ENCODE assay signal across 8 mouse cellular contexts in the genomic region with DNA sequence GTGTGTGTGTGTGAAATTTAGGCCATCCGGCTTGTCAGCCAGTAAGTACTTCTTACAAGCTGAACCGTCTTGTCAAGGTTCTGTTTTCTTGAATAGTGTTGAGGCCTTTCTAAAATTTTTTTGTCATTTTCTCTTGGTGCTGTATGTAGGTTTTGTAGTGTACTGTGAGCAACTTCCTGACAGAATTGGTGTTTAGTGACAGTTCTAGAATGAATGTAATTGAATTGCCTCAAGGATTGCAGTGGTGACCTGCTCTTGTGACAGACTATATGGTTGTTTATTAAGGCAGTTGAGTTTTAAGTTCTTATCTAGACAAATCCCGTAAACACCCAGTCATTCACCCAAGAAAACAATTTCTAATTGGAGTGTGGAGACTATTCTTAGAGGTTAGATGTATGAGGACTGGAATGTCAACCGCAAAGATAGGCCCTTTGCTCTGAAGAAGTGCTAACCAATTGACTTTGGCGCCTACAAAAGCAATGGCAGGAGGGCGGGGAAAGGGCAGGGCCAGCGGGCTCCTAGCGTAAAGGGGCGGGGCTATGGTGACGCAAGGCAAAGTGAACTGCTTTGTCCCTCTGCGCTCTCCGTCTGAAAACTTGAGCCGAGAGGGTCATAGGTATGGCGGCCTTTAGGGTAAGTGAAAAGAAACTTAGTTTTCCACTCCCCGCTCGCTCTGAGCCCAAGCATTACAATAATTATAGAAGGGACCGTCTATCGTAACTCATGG. TPM values are rescaled to one million over a fixed set of nuclear protein-coding genes. Genes with fewer than 3 reads are reported as not detected.
A peak's percentile ranks its signal among the peaks of the same experiment; 100 is the strongest.
DNase-seq lines count a peak whose midpoint lies in the region; ATAC-seq and TF ChIP-seq lines count a peak whose summit lies in the region.

A gene (plus strand): TSS at position 531 of the 727 bp plus-strand sequence.

- peak within 1 kb of the TSS; percentile 96 for H3K9ac ChIP-seq in MEL (ENCODE audit: control insufficient read depth, low read depth, low read length, poor library complexity, severe bottlenecking)
- H3K9ac ChIP-seq in forebrain, postnatal 0 days = peak within 1 kb of the TSS; percentile 48
- peak within 1 kb of the TSS; percentile 54 for H3K9ac ChIP-seq in lung, embryonic 15.5 days

- peak within 1 kb of the TSS; percentile 87 to 95 for H3K4me3 ChIP-seq in MEL (ENCODE audit: control insufficient read depth in 1 of 2, insufficient read depth in 1 of 2, low read depth in 2 of 2, low read length in 2 of 2)
- H3K4me3 ChIP-seq in cerebellum, adult 2 months (replicated peaks; ENCODE audit: insufficient read depth, low read depth, low read length) = peak within 1 kb of the TSS; percentile 96
- H3K4me3 ChIP-seq in forebrain, postnatal 0 days (ENCODE audit: low read depth, low read length) = peak within 1 kb of the TSS; percentile 55
- peak within 1 kb of the TSS; percentile 58 for H3K4me3 ChIP-seq in lung, embryonic 15.5 days

- TF ChIP-seq POLR2A in MEL (IDR thresholded peaks at IDR 0.05; ENCODE audit: control insufficient read depth in 1 of 2, insufficient read depth in 1 of 2, low read depth in 1 of 2, low read length in 2 of 2, poor library complexity in 1 of 2) = peak; percentile 29 to 79; a peak in 2 of 4 replicates
- no peak for TF ChIP-seq POLR2A in cerebellum, adult 2 months (IDR thresholded peaks at IDR 0.05; ENCODE audit: borderline replicate concordance, insufficient read depth, low read length)

- no peaks in the 10 kb centered on the region for H3K27me3 ChIP-seq in MEL (ENCODE audit: control insufficient read depth in 1 of 2, insufficient read depth in 2 of 2, low read length in 2 of 2)
- no peaks in the 10 kb centered on the region for H3K27me3 ChIP-seq in cerebellum, adult 2 months (ENCODE audit: control insufficient read depth, insufficient read depth, low read length)
- H3K27me3 ChIP-seq in forebrain, postnatal 0 days (ENCODE audit: insufficient read depth, low read length) = no peaks in the 10 kb centered on the region
- H3K27me3 ChIP-seq in lung, embryonic 15.5 days = no peaks in the 10 kb centered on the region

- H3K27ac ChIP-seq in MEL (ENCODE audit: control insufficient read depth, low read depth, low read length) = peak within 1 kb of the TSS; percentile 72
- no peak within 1 kb of the TSS for H3K27ac ChIP-seq in cerebellum, adult 2 months (ENCODE audit: insufficient read depth, low read length)
- no peak within 1 kb of the TSS for H3K27ac ChIP-seq in forebrain, postnatal 0 days (ENCODE audit: low read depth, low read length)
- H3K27ac ChIP-seq in lung, embryonic 15.5 days = 0 out of 2 replicates have a peak within 1 kb of the TSS, but pooled peaks have one; percentile 50

- TF ChIP-seq RAD21 in MEL (IDR thresholded peaks at IDR 0.05; ENCODE audit: low read depth, low read length) = no peak; the same call in 1 of the 2 replicates

- peaks cover 0 to 4% of the 10 kb centered on the region in 2 experiments; a peak in 2 of 4 replicates for H3K4me1 ChIP-seq in MEL (ENCODE audit: control insufficient read depth in 1 of 2, insufficient read depth in 2 of 2, low read length in 2 of 2)
- H3K4me1 ChIP-seq in cerebellum, adult 2 months (ENCODE audit: control insufficient read depth, insufficient read depth, low read length) = no peaks in the 10 kb centered on the region
- no peaks in the 10 kb centered on the region for H3K4me1 ChIP-seq in forebrain, postnatal 0 days (ENCODE audit: insufficient read depth)
- no peaks in the 10 kb centered on the region for H3K4me1 ChIP-seq in lung, embryonic 15.5 days

- peaks cover 0 to 13% of the 10 kb centered on the region in 2 experiments; a peak in 2 of 4 replicates for H3K36me3 ChIP-seq in MEL (ENCODE audit: control insufficient read depth in 1 of 2, insufficient read depth in 2 of 2, low read length in 2 of 2)
- no peaks in the 10 kb centered on the region for H3K36me3 ChIP-seq in forebrain, postnatal 0 days (ENCODE audit: insufficient read depth)
- H3K36me3 ChIP-seq in lung, embryonic 15.5 days = no peaks in the 10 kb centered on the region

- ATAC-seq in forebrain, postnatal 0 days = peak; percentile 98
- ATAC-seq in lung, embryonic 15.5 days (ENCODE audit: borderline replicate concordance, extremely low read depth, low FRiP score, low TSS enrichment) = peak; percentile 97

- peak in 1 of 2 experiments; percentile 12; a peak in 1 of 4 replicates for TF ChIP-seq EP300 in MEL (IDR thresholded peaks at IDR 0.05; ENCODE audit: low read depth in 1 of 2, low read length in 2 of 2)

- DNase-seq in MEL (ENCODE audit: low read depth, low spot score) = peak; percentile 98
- DNase-seq in cerebellum, adult 2 months = peak; percentile 79 to 81
- peak; percentile 81 for DNase-seq in forebrain, postnatal 0 days
- peak; percentile 91 for DNase-seq in heart, postnatal 4 days
- DNase-seq in layer of hippocampus, adult 8-10 months (ENCODE audit: low spot score in 2 of 2) = peak; percentile 54 to 74
- DNase-seq in ovary, adult 18-20 months (ENCODE audit: low spot score) = peak; percentile 75
- peak; percentile 84 for DNase-seq in thymus, postnatal 0 days (ENCODE audit: low spot score)

- peak within 1 kb of the TSS; percentile 48 for H3K4me2 ChIP-seq in forebrain, postnatal 0 days (ENCODE audit: low read depth)
- H3K4me2 ChIP-seq in lung, embryonic 15.5 days = peak within 1 kb of the TSS; percentile 49

- no peak for TF ChIP-seq CTCF in MEL (IDR thresholded peaks at IDR 0.05 in 2 of 3, conservative IDR thresholded peaks at IDR 0.05 in 1 of 3; ENCODE audit: control insufficient read depth in 1 of 3, insufficient read depth in 1 of 3, low read depth in 2 of 3, low read length in 3 of 3, poor library complexity in 1 of 3, severe bottlenecking in 1 of 3)
- no peak for TF ChIP-seq CTCF in cerebellum, adult 2 months (IDR thresholded peaks at IDR 0.05; ENCODE audit: borderline replicate concordance, insufficient read depth, low read depth, low read length)
- no peak for TF ChIP-seq CTCF in forebrain, postnatal 0 days (IDR thresholded peaks at IDR 0.05; ENCODE audit: low read depth)

- 17% methylated on average over 18 of the region's 18 CpGs for WGBS in cerebellum, adult 2 months
- whole genome bisulfite sequencing in forebrain, postnatal 0 days = 28% methylated on average over 18 of the region's 18 CpGs
- 20% methylated on average over 18 of the region's 18 CpGs for WGBS in lung, embryonic 15.5 days

- no peaks in the 10 kb centered on the region for H3K9me3 ChIP-seq in MEL (replicated peaks; ENCODE audit: insufficient read depth, low read length)
- H3K9me3 ChIP-seq in forebrain, postnatal 0 days (ENCODE audit: low read length) = no peaks in the 10 kb centered on the region
- no peaks in the 10 kb centered on the region for H3K9me3 ChIP-seq in lung, embryonic 15.5 days

- H3K79me2 ChIP-seq in MEL (ENCODE audit: control insufficient read depth, insufficient read depth, low read length, poor library complexity) = peaks cover 3% of the 10 kb centered on the region; the same call in 1 of the 2 replicates

TF ChIP-seq in MEL, 35 proteins besides CTCF, POLR2A, EP300 and RAD21:
- TF ChIP-seq ZMIZ1 (IDR thresholded peaks at IDR 0.05; ENCODE audit: low read depth, low read length) = no peak
- peak; percentile 85 for TF ChIP-seq HCFC1 (IDR thresholded peaks at IDR 0.05; ENCODE audit: low read depth, low read length)
- 0 out of 2 replicates have a peak, but pooled peaks have one; percentile 27 for TF ChIP-seq MXI1 (IDR thresholded peaks at IDR 0.05; ENCODE audit: low read depth, low read length)
- peak; percentile 31; the same call in 1 of the 2 replicates for TF ChIP-seq TCF12 (IDR thresholded peaks at IDR 0.05; ENCODE audit: low read depth, low read length)
- TF ChIP-seq USF1 (IDR thresholded peaks at IDR 0.05; ENCODE audit: low read depth, low read length) = peak; percentile 11; the same call in 1 of the 2 replicates
- TF ChIP-seq TBP (IDR thresholded peaks at IDR 0.05; ENCODE audit: low read depth, low read length) = peak; percentile 61; the same call in 1 of the 2 replicates
- 0 out of 2 replicates have a peak, but pooled peaks have one; percentile 49 for TF ChIP-seq E2F4 (IDR thresholded peaks at IDR 0.05; ENCODE audit: borderline replicate concordance, low read depth, low read length)
- TF ChIP-seq SIN3A (IDR thresholded peaks at IDR 0.05; ENCODE audit: low read length) = peak; percentile 68; the same call in 1 of the 2 replicates
- TF ChIP-seq GABPA (IDR thresholded peaks at IDR 0.05; ENCODE audit: low read depth, low read length) = no peak
- no peak for TF ChIP-seq GATA1 (IDR thresholded peaks at IDR 0.05; ENCODE audit: low read depth, low read length)
- TF ChIP-seq MAZ (IDR thresholded peaks at IDR 0.05; ENCODE audit: low read depth, low read length) = peak; percentile 14; the same call in 1 of the 2 replicates
- 0 out of 2 replicates have a peak, but pooled peaks have one; percentile 26 for TF ChIP-seq ETS1 (IDR thresholded peaks at IDR 0.05; ENCODE audit: low read depth, low read length)
- peak; percentile 32; the same call in 1 of the 2 replicates for TF ChIP-seq ELF1 (IDR thresholded peaks at IDR 0.05; ENCODE audit: low read depth, low read length)
- peak; percentile 81 for TF ChIP-seq NELFE (IDR thresholded peaks at IDR 0.05; ENCODE audit: low read depth, low read length)
- TF ChIP-seq MEF2A (IDR thresholded peaks at IDR 0.05; ENCODE audit: extremely low read depth, insufficient replicate concordance, low read depth, low read length, poor library complexity, severe bottlenecking) = no peak

RNA-seq across cellular contexts. Expression of the gene that starts here (rescaled TPM):
- 34.6 and 41.1 TPM in 2 replicates for total RNA-seq in MEL (2012; rRNA removed)
- polyA plus RNA-seq in MEL (2012; ENCODE audit: insufficient read depth in 1 of 2, insufficient read length in 2 of 2, low read depth in 1 of 2, low replicate concordance in 2 of 2, missing spikeins in 1 of 2) = 10 to 100 TPM in 1 of 2 experiments, not detected in 1; 32.9 TPM
- polyA plus RNA-seq in cerebellum, adult 2 months (2012; rRNA removed) = 6.1 and 6.2 TPM in 2 replicates
- 6.0 and 6.4 TPM in 2 replicates for total RNA-seq in forebrain, postnatal 0 days (2014; rRNA removed)
- 11.1 and 12.0 TPM in 2 replicates for polyA plus RNA-seq in forebrain, postnatal 0 days (2015; fragmentation: Nextera tagmentation; extraction: Ambion mirVana)
- total RNA-seq in heart, postnatal 4 days (2021) = 10 to 100 TPM; 62.9 to 66.5 TPM
- total RNA-seq in layer of hippocampus, adult 8-10 months (2022) = 1 to 10 TPM; 5.8 to 8.7 (median 7.5) TPM
- polyA plus RNA-seq in lung, embryonic 15.5 days (2015; fragmentation: Nextera tagmentation; extraction: Ambion mirVana) = 54.2 and 55.8 TPM in 2 replicates
- 48.1 and 53.1 TPM in 2 replicates for polyA plus RNA-seq in thymus, postnatal 0 days (2015; fragmentation: Nextera tagmentation; extraction: Ambion mirVana)

Comparison
In these comparisons a context has a peak if more than half of its experiments do, and no peak if none do; other contexts are left out.
1. H3K27ac ChIP-seq: peak in MEL (single experiment) and lung, embryonic 15.5 days (single experiment); none in cerebellum, adult 2 months (single experiment) and forebrain, postnatal 0 days (single experiment).
2. Peak in every context shown above with its lines, with median percentiles within 50 percentile points of each other: DNase-seq, H3K4me3 ChIP-seq and H3K9ac ChIP-seq.